Mouse (Mus musculus) kidney, adult 18-20 months (tissue): ENCODE results near the gene Asic5.

Experiments
- DNase-seq: peaks from one replicate; pipeline ENCODE4 v3.0.0; 2021

Gene Asic5

GRCm38 (mm10) chr3:82014148-82014703 is 32.1 kb downstream of the Asic5 start:
- no peak for DNase-seq

- DNase-seq = no peak
Observed at GRCm38 (mm10) chr3:82022421-82022920, 40.4 kb downstream of the Asic5 start.

GRCm38 (mm10) chr3:82023065-82023464 is 41.0 kb downstream of the Asic5 start:
- no peak for DNase-seq

GRCm38 (mm10) chr3:82027286-82027685 is 45.2 kb downstream of the Asic5 start:
- DNase-seq = no peak

GRCm38 (mm10) chr3:82029229-82029628 is 47.1 kb downstream of the Asic5 start:
- no peak for DNase-seq

GRCm38 (mm10) chr3:82030008-82030748 is 48.1 kb downstream of the Asic5 start:
- DNase-seq = no peak

GRCm38 (mm10) chr3:82036262-82037044 is 54.4 kb downstream of the Asic5 start:
- DNase-seq = no peak

- no peak for DNase-seq
Observed at GRCm38 (mm10) chr3:82043676-82044075, 61.6 kb downstream of the Asic5 start.

- no peak for DNase-seq
Observed at GRCm38 (mm10) chr3:82044902-82045301, 62.8 kb downstream of the Asic5 start.

- DNase-seq = no peak
Observed at GRCm38 (mm10) chr3:82046087-82046486, 64.0 kb downstream of the Asic5 start.

- peak; percentile 47 for DNase-seq
Observed at GRCm38 (mm10) chr3:82047100-82047753, 65.1 kb downstream of the Asic5 start.

GRCm38 (mm10) chr3:82048078-82048477 is 66.0 kb downstream of the Asic5 start:
- DNase-seq = no peak

GRCm38 (mm10) chr3:82048681-82049080 is 66.6 kb downstream of the Asic5 start:
- no peak for DNase-seq

GRCm38 (mm10) chr3:82051468-82051867 is 69.4 kb downstream of the Asic5 start:
- DNase-seq = no peak

GRCm38 (mm10) chr3:82052029-82052428 is 69.9 kb downstream of the Asic5 start:
- no peak for DNase-seq

- no peak for DNase-seq
Observed at GRCm38 (mm10) chr3:82054283-82054974, 72.3 kb downstream of the Asic5 start.

- no peak for DNase-seq
Observed at GRCm38 (mm10) chr3:82057201-82057600, 75.1 kb downstream of the Asic5 start.

GRCm38 (mm10) chr3:82061402-82062180 is 79.5 kb downstream of the Asic5 start:
- DNase-seq = no peak

GRCm38 (mm10) chr3:82067830-82068229 is 85.7 kb downstream of the Asic5 start:
- no peak for DNase-seq
